ENCODE assay signal across 8 mouse cellular contexts in the genomic region with DNA sequence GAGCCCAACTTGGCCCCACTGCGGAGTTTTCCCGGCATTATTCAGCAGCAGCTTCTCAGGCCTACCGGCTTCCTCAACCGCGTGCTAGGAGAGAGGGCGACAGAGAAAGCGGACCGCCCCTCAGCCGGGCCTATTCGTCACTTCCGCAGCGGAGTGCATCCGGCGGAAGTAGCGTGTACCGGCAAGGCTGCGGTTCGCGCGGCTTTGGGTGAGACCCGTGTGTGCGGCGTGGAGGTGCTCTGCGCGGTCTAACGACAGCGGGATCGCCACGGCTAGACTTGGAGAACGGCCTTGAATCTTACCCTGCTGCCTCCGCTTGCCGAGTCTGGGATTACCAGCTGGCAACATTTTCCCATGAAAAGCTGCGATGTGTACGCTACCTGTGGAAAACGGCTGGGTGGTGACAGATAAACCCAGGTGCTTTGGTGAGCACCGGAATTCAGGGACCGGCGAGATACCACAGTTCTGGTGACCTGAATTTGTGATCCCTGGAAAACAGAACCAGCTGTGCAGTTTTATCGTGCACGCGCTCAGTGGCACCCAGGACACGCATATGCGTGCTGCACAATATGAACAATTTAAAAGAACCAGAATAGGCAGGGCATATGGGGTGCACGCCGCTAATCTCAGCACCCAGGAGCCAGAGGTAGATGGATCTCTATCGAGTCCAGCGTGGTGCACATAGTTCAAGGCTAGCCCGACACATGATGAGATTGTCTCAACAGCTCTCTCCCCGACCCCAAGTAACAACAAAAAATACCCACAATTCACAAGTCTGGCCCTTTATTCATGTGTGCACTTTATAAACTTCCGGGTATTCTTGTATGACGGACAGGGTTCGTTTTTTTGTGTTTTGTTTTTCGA. TPM values are rescaled to one million over a fixed set of nuclear protein-coding genes. Genes with fewer than 3 reads are reported as not detected.
DNase-seq lines count a peak whose midpoint lies in the region; ATAC-seq lines count a peak whose summit lies in the region.

A gene (minus strand): TSS at position 105 of the 864 bp plus-strand sequence.

- H3K4me2 ChIP-seq in hindbrain, embryonic 11.5 days (replicated peaks; ENCODE audit: low read depth, low read length): peak within 1 kb of the TSS; percentile 85

- no peaks in the 10 kb centered on the region for H3K36me3 ChIP-seq in hindbrain, embryonic 11.5 days (ENCODE audit: control insufficient read depth, insufficient read depth, low read length)

- ATAC-seq in hindbrain, embryonic 11.5 days (ENCODE audit: low FRiP score): peak; percentile 98

- no peaks in the 10 kb centered on the region for H3K27me3 ChIP-seq in hindbrain, embryonic 11.5 days (ENCODE audit: control insufficient read depth, insufficient read depth, low read length)

- 7% methylated on average over 53 of the region's 53 CpGs for WGBS in hindbrain, embryonic 11.5 days

- no peaks in the 10 kb centered on the region for H3K9me3 ChIP-seq in hindbrain, embryonic 11.5 days (ENCODE audit: control insufficient read depth, low read length)

- peak within 1 kb of the TSS; percentile 80 for H3K9ac ChIP-seq in hindbrain, embryonic 11.5 days (ENCODE audit: low read depth, low read length)

- DNase-seq in MN1 (ENCODE audit: low spot score): peak; percentile 92
- peak; percentile 82 for DNase-seq in cerebellum, adult 9-10 months
- DNase-seq in frontal cortex, adult 2 months (ENCODE audit: extremely low spot score in 1 of 2, low spot score in 1 of 2): peak; percentile 67 to 92
- DNase-seq in hindbrain, embryonic 11.5 days (ENCODE audit: low spot score): peak; percentile 97
- DNase-seq in layer of hippocampus, postnatal 10 days (ENCODE audit: low spot score in 2 of 2): peak; percentile 89
- DNase-seq in lung, postnatal 10 days: peak; percentile 93
- peak; percentile 86 for DNase-seq in ovary, postnatal 36 days (ENCODE audit: low spot score)
- DNase-seq in thymus, postnatal 25 days: peak; percentile 91

- H3K27ac ChIP-seq in hindbrain, embryonic 11.5 days (ENCODE audit: low read depth, low read length): peak within 1 kb of the TSS; percentile 52; the same call in 1 of the 2 replicates

- H3K4me1 ChIP-seq in hindbrain, embryonic 11.5 days (replicated peaks; ENCODE audit: control insufficient read depth, insufficient read depth, low read length): no peaks in the 10 kb centered on the region

- peak within 1 kb of the TSS; percentile 86 for H3K4me3 ChIP-seq in hindbrain, embryonic 11.5 days (ENCODE audit: low read depth, low read length)

RNA-seq across cellular contexts. Expression of the gene that starts here (rescaled TPM):
- polyA plus RNA-seq in frontal cortex, adult 2 months (2012; rRNA removed): 17.3 and 20.8 TPM in 2 replicates
- 33.7 and 37.1 TPM in 2 replicates for polyA plus RNA-seq in hindbrain, embryonic 11.5 days (2014; fragmentation: Nextera tagmentation; extraction: Ambion mirVana)
- 10 to 100 TPM; 34.9 to 35.0 TPM for total RNA-seq in layer of hippocampus, postnatal 10 days (2021)

Comparison
In these comparisons a context has a peak if more than half of its experiments do, and no peak if none do; other contexts are left out.
1. Peak in every context shown above with its lines: DNase-seq, ATAC-seq, H3K4me3 ChIP-seq and H3K27ac ChIP-seq.